8 mouse cellular contexts compared by ENCODE assay signal in the genomic region with DNA sequence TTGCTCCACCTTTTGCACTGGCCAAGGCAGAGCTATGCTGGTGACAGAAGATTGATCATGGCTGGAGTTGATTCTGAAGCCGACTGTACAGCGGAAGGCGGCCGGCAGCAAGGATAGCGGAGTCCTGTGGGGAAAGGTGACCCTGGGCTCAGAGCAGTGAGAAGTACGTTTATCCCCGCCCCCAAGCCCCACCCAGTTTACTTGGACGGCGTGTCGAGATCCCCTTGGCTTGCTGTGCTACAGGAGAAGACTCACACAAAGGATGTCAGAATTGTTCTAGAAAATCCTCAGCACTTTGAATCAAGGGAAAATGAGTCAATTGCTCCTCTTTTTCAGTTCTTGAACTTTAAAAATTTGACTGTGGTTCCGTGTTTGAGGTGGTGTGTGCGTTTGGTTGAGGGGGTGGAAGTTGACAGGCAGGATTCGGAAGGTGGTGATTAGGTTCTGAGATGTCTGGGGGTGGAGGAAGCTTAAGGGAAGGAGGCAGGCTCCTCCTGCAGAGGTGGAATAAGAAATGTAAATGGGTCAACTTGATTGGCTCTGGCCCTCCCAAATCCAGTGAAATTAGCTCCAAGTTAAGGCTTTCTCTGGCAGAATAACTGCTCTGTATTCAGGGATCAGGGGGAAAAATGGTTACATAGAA.
DNase-seq lines count a peak whose midpoint lies in the region; ATAC-seq lines count a peak whose summit lies in the region.

No protein-coding gene starts in this region.

- H3K9ac ChIP-seq in heart, embryonic 11.5 days (ENCODE audit: low read depth, low read length) = peak overlapping the region; percentile 23; the same call in 1 of the 2 replicates
- H3K9ac ChIP-seq in stomach, embryonic 15.5 days = no peak overlapping the region

- H3K4me2 ChIP-seq in heart, embryonic 11.5 days = peak overlapping the region; percentile 63
- peak overlapping the region; percentile 51 for H3K4me2 ChIP-seq in stomach, embryonic 15.5 days

- intact Hi-C loops in heart, postnatal 14 days (cut with DNase I) = loop anchor here (5.0 kb wide), 1 partner anchor 240 kb away; no protein-coding TSS in a partner anchor

- peak overlapping the region; percentile 25 for H3K4me3 ChIP-seq in heart, embryonic 11.5 days (ENCODE audit: low read depth, low read length)
- H3K4me3 ChIP-seq in stomach, embryonic 15.5 days (replicated peaks) = peak overlapping the region; percentile 27

- H3K9me3 ChIP-seq in heart, embryonic 11.5 days (replicated peaks; ENCODE audit: control insufficient read depth, low read length) = no peaks in the 10 kb centered on the region
- no peaks in the 10 kb centered on the region for H3K9me3 ChIP-seq in stomach, embryonic 15.5 days

- DNase-seq in heart, postnatal 14 days = no peak
- DNase-seq in embryo, embryonic 10.5 days (ENCODE audit: low spot score) = peak; percentile 46
- DNase-seq in induced T-regulatory cell, adult 2 months (ENCODE audit: low read depth) = peak; percentile 63
- DNase-seq in lung, postnatal 14 days = peak; percentile 39
- no peak for DNase-seq in MN1 (ENCODE audit: low spot score)
- no peak for DNase-seq in natural killer cell, adult 2 months (ENCODE audit: low spot score in 2 of 2)

- H3K36me3 ChIP-seq in heart, embryonic 11.5 days (ENCODE audit: control insufficient read depth, insufficient read depth, low read length) = no peaks in the 10 kb centered on the region
- H3K36me3 ChIP-seq in stomach, embryonic 15.5 days = no peaks in the 10 kb centered on the region

- no peaks in the 10 kb centered on the region for H3K4me1 ChIP-seq in heart, embryonic 11.5 days (ENCODE audit: control insufficient read depth, insufficient read depth, low read length)
- peaks cover 6% of the 10 kb centered on the region; the same call in 1 of the 2 replicates for H3K4me1 ChIP-seq in stomach, embryonic 15.5 days

- H3K27ac ChIP-seq in heart, embryonic 11.5 days (ENCODE audit: low read depth, low read length) = no peak overlapping the region
- no peak overlapping the region for H3K27ac ChIP-seq in stomach, embryonic 15.5 days

- no peaks in the 10 kb centered on the region; the same call in 1 of the 2 replicates for H3K27me3 ChIP-seq in heart, embryonic 11.5 days (ENCODE audit: control insufficient read depth, insufficient read depth, low read length)
- H3K27me3 ChIP-seq in stomach, embryonic 15.5 days (replicated peaks) = no peaks in the 10 kb centered on the region

- ATAC-seq in heart, embryonic 11.5 days (replicated peaks; ENCODE audit: insufficient number of reproducible peaks, low FRiP score, low TSS enrichment) = 0 out of 2 replicates have a peak, but pooled peaks have one; percentile 31
- peak; percentile 20; the same call in 1 of the 2 replicates for ATAC-seq in stomach, embryonic 15.5 days (ENCODE audit: insufficient read depth, low FRiP score, low read depth)

- WGBS in heart, embryonic 11.5 days (ENCODE audit: insufficient replicate concordance) = 2% methylated on average over 13 of the region's 13 CpGs
- 4% methylated on average over 13 of the region's 13 CpGs for WGBS in stomach, embryonic 15.5 days

Comparison
In these comparisons a context has a peak if more than half of its experiments do, and no peak if none do; other contexts are left out.
1. DNase-seq: peak in embryo, embryonic 10.5 days (single experiment), induced T-regulatory cell, adult 2 months (single experiment) and lung, postnatal 14 days (single experiment); none in heart, postnatal 14 days (0 of 2), MN1 (single experiment) and natural killer cell, adult 2 months (0 of 2).